Mouse (Mus musculus) liver, embryonic 13.5 days (tissue): ENCODE measurements around the gene 4931422A03Rik. TPM values are rescaled to one million over a fixed set of nuclear protein-coding genes. Genes with fewer than 3 reads are reported as not detected.

ENCODE experiments used
- polyA plus RNA-seq: library from polyadenylated mRNA; unstranded; fragments of >200 nt; fragmentation: Nextera tagmentation; extraction: Ambion mirVana; gene quantifications from 2 replicates; pipeline ENCODE4 v1.2.1, GENCODE M21; 2015

Gene 4931422A03Rik
- polyA plus RNA-seq, 1 experiment from 2014 or later = 0.99 TPM

Other genes with a start within 250 kb of the 4931422A03Rik start
- 134 and 178 TPM in 2 replicates for gene Caprin1, start 230.7 kb downstream of the 4931422A03Rik start, polyA plus RNA-seq
- gene Lmo2, start 70.4 kb downstream of the 4931422A03Rik start, polyA plus RNA-seq = 156 and 167 TPM in 2 replicates
- gene Fbxo3, start 640 bp downstream of the 4931422A03Rik start, polyA plus RNA-seq = 50.2 and 61.5 TPM in 2 replicates
- gene Gm10912, start 37.5 kb upstream of the 4931422A03Rik start, polyA plus RNA-seq = 0.06 TPM in 1 of 2 replicates, not detected in the other
- gene Gm10799, start 40.2 kb upstream of the 4931422A03Rik start, polyA plus RNA-seq = not detected in 2 replicates
- gene Cd59b, start 41.5 kb upstream of the 4931422A03Rik start, polyA plus RNA-seq = 13.1 and 13.3 TPM in 2 replicates
- gene Cd59a, start 67.4 kb upstream of the 4931422A03Rik start, polyA plus RNA-seq = 82.9 and 85.7 TPM in 2 replicates
- gene A930018P22Rik, start 94.4 kb upstream of the 4931422A03Rik start, polyA plus RNA-seq = 0.19 and 0.48 TPM in 2 replicates